Mouse (Mus musculus) left cerebral cortex, postnatal 10 days (tissue): ENCODE measurements around the gene Olfr1192-ps1. TPM values are rescaled to one million over a fixed set of nuclear protein-coding genes. Genes with fewer than 3 reads are reported as not detected.
"Not testable (repeated sequence)": the region's sequence is repeated elsewhere in the genome, so short reads cannot be mapped to it uniquely, and the experiment has no call there.

Source experiments
- DNase-seq, 2 experiments: peaks; one replicate each; pipeline ENCODE4 v3.0.0; 2021 to 2022; ENCODE audit warnings: low spot score in 2 of 2, mixed read lengths in 1 of 2; ENCODE audit errors: extremely low spot score in 1 of 2
- intact Hi-C: fragments of 180-260 bp; cut with DNase I; formaldehyde crosslinking; loops from one replicate; pipeline ENCODE4 v1.15.1; 2025
- total RNA-seq, 2 experiments: library from RNA; stranded (reverse); gene quantifications; 2 replicates each; pipeline ENCODE4 v1.2.3; 2021

Gene Olfr1192-ps1
- not detected for total RNA-seq

DNA sequence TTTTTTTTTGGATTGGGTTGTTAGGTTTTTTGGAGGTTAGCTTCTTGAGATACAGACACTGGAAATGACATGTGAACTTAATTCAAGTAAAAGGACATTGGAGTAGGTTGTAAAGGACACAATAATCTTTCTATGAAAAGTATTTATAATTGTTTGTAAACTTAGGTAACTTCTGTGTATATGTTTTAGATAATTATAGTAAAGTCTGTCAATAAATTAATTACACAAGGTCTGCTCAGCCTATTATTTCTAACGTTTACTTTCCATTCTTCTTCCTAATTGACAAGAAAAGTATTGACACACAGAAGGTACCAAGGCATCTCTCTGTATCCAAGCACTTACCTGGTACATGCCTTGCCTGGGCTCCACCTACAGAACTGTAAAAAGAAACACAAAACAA lies at the start of gene Olfr1192-ps1:
Olfr1192-ps1 (plus strand) TSS at position 301 of the 400 bp plus-strand sequence.
- intact Hi-C loops = no loop called here
- no peak for DNase-seq

DNA sequence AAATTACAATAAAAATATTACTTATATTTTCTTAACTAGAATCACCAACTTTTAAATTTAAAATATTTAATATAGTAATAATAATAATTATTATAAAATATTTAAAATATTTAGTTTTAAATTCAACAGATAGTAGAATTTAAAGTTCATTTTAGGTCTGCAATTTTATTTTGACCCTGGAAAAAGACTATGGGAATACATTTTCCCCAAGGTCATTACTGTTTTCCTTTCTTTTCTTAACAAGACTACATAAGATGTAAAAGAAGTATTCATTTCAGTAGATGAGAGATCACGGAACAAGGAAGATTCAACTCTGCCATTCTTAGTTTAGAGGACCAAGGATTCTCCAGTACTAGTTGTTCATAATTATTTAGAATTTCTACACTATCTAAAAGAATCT lies 8.1 kb upstream of the Olfr1192-ps1 start, which contains the start of gene Olfr1191-ps1:
Olfr1191-ps1 (plus strand) TSS at position 301 of the 400 bp plus-strand sequence.
- DNase-seq, intact Hi-C loops: not testable (repeated sequence)

DNA sequence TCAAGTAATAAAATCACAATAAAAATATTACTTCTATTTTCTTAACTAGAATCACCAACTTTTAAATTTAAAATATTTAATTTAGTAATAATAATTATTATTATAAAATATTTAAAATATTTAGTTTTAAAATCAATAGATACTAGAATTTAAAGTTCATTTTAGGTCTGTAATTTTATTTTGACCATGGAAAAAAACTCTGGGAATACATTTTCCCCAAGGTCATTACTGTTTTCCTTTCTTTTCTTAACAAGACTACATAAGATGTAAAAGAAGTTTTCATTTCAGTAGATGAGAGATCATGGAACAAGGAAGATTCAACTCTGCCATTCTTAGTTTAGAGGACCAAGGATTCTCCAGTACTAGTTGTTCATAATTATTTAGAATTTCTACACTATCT lies 27.0 kb downstream of the Olfr1192-ps1 start, which contains the start of gene Olfr1193:
Olfr1193 (plus strand) TSS at position 301 of the 400 bp plus-strand sequence.
- DNase-seq, intact Hi-C loops: not testable (repeated sequence)

DNA sequence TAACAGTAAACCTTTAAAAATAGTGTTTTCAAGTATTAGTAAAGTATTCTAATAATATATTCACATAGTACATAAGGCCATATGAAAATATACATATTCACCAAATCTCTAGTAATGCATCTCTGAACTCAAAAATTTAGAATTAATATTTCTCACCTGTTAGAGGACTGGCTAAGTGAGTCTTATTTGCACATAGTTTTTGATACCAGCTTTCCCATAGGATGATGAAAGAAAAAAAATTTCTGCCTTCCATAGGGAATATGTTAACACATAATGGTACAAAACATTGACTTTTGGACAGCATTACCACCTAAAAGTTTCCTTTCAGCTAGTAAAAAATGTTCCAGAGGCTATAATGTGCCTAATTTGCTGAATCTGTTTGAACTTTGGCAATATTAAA lies 40.8 kb downstream of the Olfr1192-ps1 start, which contains the start of gene Olfr1195:
Olfr1195 (minus strand) TSS at position 101 of the 400 bp plus-strand sequence.
- no peak for DNase-seq
- intact Hi-C loops = no loop called here

DNA sequence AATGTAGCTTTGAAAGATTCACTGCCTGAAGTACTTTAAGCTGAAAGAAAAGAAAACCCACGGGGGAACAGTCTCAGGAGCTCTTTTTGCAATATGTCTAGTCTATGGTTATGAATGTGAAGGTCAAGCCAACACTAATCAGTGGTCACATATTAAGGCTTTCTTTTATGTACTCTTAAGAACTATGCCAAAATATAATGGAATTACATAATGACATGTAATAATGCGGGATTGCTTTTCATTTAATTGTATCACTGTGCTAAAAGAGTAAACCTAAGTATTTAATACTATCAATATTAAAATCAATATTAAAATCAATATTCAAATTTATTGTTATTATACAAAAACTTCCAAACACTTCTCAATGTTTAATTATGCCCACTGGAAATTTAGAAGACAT lies 56.2 kb downstream of the Olfr1192-ps1 start, which contains the start of gene Olfr1196:
Olfr1196 (minus strand) TSS at position 101 of the 400 bp plus-strand sequence.
- DNase-seq = no peak
- intact Hi-C loops = no loop called here

Other genes with a start within 250 kb of the Olfr1192-ps1 start
- gene Olfr1179, start 242.1 kb upstream of the Olfr1192-ps1 start, total RNA-seq = not detected
- gene Olfr1180, start 229.4 kb upstream of the Olfr1192-ps1 start, total RNA-seq = not detected
- not detected for gene Olfr1181, start 222.3 kb upstream of the Olfr1192-ps1 start, total RNA-seq
- gene Gm13757, start 199.4 kb upstream of the Olfr1192-ps1 start, total RNA-seq = not detected
- gene Olfr1183, start 193.6 kb upstream of the Olfr1192-ps1 start, total RNA-seq = not detected
- gene Olfr1184, start 164.9 kb upstream of the Olfr1192-ps1 start, total RNA-seq = not detected
- gene Olfr1185-ps1, start 155.2 kb upstream of the Olfr1192-ps1 start, total RNA-seq = not detected
- not detected for gene Olfr1186, start 130.0 kb upstream of the Olfr1192-ps1 start, total RNA-seq
- not detected for gene Olfr1188, start 91.6 kb upstream of the Olfr1192-ps1 start, total RNA-seq
- gene Olfr1189, start 62.1 kb upstream of the Olfr1192-ps1 start, total RNA-seq = not detected
- gene Olfr1191-ps1, start 8.0 kb upstream of the Olfr1192-ps1 start, total RNA-seq = under 1 TPM in 1 of 2 experiments, not detected in 1; 0.06 TPM
- not detected for gene Olfr1193, start 27.1 kb downstream of the Olfr1192-ps1 start, total RNA-seq
- not detected for gene Olfr1195, start 40.7 kb downstream of the Olfr1192-ps1 start, total RNA-seq
- gene Olfr1196, start 56.1 kb downstream of the Olfr1192-ps1 start, total RNA-seq = not detected
- gene Olfr1197, start 83.9 kb downstream of the Olfr1192-ps1 start, total RNA-seq = not detected
- gene Olfr1198, start 102.9 kb downstream of the Olfr1192-ps1 start, total RNA-seq = not detected
- gene Olfr1199, start 112.0 kb downstream of the Olfr1192-ps1 start, total RNA-seq = not detected
- not detected for gene Olfr1200, start 122.0 kb downstream of the Olfr1192-ps1 start, total RNA-seq
- gene Olfr1201, start 144.5 kb downstream of the Olfr1192-ps1 start, total RNA-seq = not detected
- not detected for gene Olfr1202, start 166.0 kb downstream of the Olfr1192-ps1 start, total RNA-seq
- gene Olfr1205, start 181.2 kb downstream of the Olfr1192-ps1 start, total RNA-seq = not detected
- gene Olfr1204, start 200.8 kb downstream of the Olfr1192-ps1 start, total RNA-seq = not detected
- gene Olfr1206, start 214.7 kb downstream of the Olfr1192-ps1 start, total RNA-seq = not detected